Mouse (Mus musculus): Measurements from ENCODE around the gene Ap1m1. TPM values are rescaled to one million over a fixed set of nuclear protein-coding genes. Genes with fewer than 3 reads are reported as not detected.

Ap1m1 gene
- total RNA-seq, 2 experiments from 2014 or later: 21.0 to 22.2 TPM

DNA sequence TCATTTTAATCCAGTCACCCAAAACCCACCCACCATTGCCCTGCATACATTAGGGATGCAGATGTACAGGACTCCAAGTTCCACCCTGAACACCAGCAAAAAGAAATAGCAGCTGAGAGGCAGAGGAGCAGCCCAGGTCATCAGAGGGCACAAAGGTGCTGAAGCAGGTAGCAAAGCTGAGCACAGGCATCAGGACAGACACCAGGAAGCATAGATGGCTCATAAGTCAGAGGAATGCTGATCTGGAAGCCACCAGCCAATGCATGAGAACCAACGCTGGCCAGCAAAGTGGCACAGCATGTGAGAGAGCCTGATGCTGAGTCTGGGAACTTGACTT, 18.1 kb downstream of the Ap1m1 start:
- no peak for DNase-seq

DNA sequence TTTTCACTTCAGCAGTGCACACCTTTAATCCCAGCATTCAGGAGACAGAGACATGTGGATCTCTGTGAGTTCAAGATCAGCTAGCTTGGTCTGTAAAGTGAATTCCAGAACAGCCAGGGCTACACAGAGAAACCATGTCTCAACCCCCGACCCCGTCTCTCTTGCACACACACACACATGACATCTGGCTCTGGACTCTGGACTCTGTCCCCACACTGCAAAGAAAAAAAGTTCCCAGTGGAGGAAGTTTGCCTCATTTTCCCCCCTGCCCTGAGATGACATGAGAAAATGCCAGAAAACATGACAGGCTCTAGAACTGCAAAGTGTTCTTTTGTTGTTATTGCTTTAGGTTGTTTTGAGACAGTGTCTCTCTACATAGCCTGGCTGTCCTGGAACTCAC, 20.0 kb downstream of the Ap1m1 start:
- DNase-seq: no peak

DNA sequence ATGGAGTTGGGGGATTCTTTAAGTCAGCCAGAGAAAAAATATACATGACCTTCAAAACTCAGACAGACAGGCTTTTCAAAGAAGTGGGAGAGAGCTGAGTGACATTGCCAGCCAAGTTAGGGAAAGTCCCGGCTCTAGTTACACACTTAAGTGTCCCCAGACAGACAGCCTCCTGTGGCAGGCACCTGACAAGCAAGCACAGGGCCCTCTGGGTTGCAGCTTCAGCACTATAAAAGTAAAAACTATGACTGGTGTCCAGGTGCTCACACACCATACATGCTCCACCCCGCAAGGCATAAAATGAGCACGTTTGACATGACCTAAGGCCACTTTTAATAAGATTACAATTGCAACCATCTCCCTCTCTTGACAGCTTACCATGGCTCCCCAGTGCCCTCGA, 20.8 kb downstream of the Ap1m1 start:
- no peak for DNase-seq

DNA sequence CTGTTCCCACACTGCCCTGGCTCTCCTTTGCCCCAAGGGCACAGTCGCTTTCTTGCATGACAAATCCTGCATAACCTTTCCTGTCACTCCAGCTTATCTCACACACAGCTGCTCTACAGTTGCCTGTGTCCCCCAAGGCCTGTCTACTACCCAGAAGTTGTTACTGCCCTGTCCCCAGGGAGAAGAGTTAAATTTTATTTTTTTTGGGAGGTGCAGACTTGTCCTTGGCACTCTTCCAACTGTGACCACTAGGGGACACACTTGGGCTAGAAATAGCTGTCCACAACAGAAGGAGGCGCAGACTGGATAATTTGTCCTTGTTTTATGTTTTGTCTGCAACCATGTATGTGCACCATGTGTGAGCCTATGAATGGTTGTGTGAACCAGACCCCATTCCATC, 21.2 kb downstream of the Ap1m1 start:
- peak; percentile 39 for DNase-seq

DNA sequence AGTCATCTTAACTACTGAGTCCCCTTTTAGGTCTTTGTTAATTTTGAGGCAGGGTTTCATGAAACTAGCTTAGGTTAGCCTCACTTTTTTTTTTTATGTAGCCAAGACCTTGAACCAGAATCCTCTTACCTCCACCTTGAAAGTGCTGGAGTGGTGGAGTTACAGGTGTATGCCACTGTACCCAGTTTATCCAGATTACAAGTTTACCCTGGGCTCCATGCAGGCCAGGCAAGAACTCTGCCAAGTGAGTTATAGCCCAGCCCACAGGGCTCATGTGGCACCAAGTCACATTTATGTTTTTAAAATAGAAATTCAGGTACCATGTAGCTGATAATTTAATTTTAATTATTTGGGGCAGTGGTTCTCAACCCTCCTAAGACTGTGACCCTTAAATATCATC, 21.6 kb downstream of the Ap1m1 start:
- DNase-seq: no peak

DNA sequence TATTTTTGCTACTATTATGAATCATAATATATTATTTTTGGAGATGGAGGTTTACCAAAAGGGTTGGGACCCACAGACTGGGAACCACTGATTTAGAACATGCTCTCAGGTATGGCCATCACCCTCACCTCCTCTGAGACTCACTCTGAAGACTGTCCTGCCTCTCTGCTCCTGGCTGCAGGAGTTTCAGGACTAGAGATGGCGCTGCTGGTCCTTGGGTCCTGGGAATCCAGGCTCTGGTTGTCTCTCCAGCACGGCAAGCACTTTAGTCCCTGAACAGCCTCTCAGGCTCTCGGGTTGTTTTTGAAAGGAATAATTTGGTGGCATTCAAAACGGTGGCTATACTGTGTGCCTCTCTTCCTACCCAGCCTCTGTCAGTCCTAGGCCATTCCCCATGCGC, 22.1 kb downstream of the Ap1m1 start:
- DNase-seq: no peak

DNA sequence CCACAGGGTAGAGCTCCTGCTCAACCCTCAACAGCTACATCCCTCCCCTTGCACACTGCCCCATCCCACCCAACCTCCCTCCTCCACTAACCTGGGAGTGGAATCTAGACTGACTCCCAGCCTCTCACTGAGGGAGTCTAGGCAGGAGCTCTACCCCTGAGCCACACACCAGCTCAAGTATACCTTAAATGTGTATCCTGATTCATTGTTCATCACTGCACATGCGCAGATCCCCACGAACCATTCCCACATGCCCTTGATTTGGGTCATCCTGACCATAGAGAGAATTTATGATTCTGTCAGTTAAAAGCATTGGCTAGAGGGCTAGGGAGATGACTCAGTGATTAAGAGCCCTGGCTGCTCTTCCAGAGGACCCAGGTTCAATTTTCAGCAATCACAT, 22.9 kb downstream of the Ap1m1 start:
- no peak for DNase-seq

DNA sequence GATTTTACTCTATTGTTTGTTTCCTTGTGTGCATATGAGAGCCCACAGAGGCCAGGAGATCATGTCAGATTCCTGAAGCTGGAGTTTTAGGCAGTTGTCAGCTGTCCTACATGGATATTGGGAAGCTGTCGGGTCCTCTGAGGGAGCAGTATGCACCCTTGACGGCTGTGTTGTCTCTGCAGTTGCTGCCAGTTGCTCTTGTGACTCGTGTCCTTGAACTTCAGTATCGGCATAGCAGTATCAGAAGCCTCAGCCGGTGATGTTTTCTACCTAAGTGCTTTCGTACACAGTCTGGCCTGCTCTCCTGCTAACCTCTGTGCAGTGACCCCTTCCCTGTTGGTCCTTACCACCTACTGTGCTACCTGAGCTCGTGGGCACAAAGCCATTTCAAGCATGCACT, 23.6 kb downstream of the Ap1m1 start:
- no peak for DNase-seq

DNA sequence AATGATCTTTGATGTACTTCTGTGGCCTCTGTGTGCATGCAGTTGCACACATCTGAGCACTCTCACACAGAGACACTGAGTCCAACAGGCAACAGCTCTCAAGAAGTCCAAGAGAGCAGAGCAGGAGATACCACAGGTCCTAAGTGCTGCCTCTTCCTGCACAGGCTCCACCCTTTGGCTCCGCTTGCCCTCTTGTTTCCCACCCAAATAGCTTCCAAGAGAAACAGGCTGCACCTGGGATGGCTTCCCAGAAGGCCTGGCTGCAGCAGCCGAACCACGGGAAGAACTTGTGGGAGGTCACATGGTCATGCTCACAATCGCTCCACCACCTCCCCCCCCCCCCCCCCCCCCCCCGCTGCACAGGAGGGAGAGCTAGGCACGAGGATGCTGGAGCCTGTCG, 25.5 kb downstream of the Ap1m1 start:
- DNase-seq: peak; percentile 74

DNA sequence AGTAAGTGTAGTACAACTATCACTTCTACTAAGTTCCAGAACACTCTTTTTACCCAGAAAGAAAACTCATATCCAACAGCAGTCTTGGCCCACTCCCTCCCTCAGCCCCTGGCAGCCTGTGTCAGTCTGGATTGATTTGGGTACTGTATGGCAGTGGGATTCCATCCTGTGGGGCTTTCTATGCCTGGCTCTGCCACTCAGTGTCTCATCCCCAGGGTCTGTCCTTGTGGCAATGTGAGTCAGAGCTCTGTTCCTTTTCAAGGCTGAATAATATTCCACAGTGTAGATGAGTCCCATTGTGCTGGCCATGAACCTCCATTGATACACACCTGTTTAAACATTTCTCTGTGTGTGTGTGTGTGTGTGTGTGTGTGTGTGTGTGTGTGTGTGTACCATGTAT, 26.9 kb downstream of the Ap1m1 start:
- no peak for DNase-seq

DNA sequence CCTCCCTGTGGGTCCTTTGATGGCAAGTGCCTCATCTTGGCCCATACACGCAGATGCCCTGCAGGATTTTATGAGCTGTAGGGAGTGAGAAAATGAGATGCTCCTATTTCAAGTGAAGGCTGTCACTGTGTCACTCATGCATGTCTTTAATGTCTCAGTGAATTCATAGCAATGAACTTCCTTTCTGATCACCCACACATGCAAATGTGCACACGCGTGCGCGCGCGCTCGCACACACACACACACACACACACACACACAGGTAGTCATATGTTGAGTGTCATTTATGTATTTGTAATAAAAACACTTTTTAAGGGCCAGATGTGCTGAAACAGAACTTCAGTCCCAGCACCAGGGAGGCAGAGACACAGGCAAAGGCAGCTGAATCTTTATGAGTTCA, 27.3 kb downstream of the Ap1m1 start:
- DNase-seq: no peak

DNA sequence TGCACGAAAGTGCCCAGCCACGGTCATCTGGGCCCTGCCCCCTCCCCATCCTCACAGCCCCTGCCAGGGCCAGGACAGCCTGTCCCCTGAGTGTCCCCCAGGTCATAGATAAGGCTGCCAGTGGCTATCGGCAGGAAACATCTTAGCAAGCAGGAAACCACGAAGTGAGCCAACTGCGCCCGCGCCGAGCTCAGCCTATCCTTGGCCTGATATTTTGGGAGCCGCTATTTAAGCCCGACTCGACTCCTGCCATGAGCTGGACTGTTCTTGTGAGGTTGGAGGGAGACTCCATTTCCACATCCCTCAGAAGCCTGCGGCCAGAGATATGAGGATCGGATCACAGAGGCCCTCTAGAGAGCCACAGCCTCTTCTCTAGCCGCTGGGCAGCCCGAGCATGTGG, 28.5 kb downstream of the Ap1m1 start:
- peak; percentile 78 for DNase-seq

DNA sequence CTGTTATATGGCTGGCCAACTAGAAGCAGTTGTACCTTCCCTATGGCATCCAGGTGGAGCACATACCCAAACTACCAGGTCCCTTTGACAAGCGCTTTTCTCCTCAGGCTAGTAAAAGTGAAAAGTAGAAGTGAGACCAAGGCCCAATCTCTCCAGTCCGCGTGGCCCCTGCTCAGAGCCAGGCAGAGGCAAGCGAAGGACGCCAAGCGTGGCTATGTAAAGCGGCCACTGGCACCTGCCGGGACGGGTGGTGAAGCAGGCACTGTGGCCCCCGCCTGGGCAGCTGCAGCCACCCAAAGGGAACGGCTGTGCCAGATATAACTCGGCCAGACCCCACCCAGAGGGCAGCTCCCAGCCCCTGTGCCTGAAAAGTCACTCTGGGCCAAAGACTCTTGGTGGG, 30.8 kb downstream of the Ap1m1 start:
- DNase-seq: no peak

DNA sequence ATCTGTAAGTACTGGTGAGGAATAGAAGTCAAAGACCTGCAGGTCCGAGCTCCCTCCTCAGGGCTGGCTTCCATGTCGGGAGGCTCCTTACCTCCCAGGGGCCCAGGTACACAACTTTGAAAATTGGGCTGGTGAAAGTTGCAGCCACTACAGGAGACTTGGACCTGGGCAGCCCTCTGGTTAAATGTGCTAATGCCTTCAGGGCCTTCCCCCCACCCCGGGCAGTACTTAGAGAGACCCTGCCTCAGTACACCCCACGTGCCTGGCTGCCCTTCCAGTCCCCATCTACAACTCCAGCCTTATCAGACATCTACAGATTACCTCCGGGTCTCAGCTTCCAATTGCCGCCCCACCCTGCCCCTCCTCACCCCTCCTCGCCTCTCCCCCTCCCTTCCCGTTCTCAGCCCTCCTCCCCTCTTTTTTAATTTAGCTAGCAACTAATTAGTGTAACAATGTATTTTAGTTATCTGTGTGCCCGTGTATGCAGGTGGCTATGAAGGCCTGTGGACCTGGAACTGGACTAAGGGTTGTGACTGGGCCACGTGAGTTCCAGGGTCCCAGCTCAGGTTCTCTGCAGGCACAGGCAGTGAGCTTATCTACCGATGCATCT, 31.3 kb downstream of the Ap1m1 start:
- DNase-seq: no peak

DNA sequence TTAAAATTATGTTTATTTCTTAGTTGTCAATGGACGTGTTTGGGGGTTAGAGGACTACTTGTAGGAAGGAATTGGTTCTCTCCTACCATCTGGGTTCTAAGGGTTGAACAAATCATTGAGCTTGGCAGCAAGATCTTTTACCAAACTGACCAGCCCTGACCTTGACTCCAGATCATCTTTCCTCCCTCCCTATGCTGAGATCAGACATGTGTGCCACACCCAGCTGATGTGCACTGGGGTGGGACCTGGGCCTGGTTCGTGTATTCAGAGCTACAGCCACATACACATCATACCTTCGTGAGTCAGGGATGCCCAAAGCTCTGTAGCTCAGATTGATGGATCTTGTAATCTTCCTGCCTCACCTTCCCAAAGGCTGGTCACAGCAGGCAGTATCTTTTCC, 31.9 kb downstream of the Ap1m1 start:
- DNase-seq: no peak

DNA sequence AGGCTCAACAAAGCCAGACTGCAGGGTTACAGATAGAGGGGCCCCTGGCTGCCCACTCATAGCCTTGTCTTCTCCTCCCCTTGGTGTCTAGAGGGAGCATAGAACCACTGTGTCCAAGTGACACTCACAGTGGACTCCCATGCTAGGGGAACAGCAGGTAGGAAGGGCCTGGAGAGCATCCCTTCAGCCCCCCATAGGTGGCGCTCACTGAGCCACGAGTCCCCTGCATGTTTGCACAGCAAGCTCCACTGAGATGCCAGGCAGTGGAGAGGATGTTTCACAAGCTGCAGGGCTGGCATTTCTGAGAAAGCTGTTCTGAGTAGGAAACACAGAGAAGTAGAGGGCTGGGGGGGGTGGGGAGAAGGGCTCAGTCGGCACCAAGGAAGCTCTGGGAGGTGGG, 32.5 kb downstream of the Ap1m1 start:
- peak; percentile 51 for DNase-seq

DNA sequence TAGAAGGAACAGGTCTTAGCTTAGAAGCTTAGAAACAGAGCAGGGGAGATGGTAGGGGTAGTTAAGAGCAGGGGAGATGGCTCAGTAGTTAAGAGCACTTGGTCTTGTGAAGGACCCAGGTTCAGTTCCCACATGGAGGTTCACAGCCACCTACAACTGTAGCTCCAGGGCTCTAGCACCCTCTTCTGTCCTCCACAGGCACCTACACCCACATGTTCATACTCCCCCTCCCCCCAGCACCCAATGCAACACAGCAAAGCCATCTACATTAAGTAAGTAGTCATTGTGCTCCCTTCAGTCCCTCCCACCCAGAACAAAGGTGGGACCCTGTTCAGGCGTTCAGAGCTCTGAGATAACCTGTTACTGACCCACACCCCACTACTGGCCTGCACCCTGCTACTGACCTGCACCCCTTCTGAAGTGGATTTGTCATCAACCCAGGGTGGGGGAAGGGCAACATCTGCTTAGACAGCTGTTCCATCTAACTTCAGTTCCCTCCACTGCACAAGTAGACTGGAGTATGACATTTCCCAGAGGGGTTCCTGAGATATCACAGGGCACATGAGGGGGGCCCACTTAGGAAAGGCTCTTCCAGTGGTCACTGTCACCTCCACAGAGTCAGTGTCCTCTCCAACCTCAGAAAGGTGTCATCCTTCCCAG, 33.4 kb downstream of the Ap1m1 start:
- DNase-seq: no peak

DNA sequence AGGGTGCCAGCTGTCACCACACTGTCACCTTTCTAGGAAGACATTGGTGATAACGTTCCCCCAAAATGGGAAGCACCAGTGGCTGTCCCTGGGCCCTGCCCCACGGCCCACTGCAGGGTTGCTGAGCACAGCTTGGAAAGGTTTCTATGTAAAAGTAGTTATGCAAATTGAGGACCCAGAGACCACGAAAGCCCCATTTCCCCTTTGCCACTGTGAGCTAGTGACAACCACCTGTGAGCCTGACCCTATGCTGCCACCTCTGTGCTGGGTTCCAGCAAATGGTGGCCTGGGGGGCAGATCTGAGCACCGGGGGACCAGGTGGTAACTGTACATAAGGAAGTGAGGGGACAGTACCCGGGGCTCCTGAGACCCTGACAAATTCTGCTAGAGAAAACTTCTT, 34.0 kb downstream of the Ap1m1 start:
- no peak for DNase-seq

DNA sequence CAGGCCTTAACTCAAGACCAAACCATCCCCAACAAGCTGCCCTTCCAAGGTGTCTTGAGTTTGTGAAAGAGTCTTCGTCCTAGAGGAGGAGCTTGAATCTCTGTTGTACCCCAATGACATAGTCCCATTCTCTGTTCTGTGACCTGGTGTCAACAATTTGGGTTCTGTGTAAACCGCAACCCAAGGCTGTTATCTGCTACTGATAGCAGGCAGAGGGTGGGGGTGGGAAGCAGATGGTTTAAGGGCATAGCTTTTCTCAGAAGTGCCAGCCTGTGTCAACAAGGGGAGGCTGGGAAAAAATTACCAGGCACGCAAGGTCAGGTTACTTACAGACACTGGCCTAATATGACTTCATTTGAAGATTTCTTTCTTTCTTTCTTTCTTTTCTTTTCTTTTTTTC, 37.4 kb downstream of the Ap1m1 start:
- DNase-seq: no peak

DNA sequence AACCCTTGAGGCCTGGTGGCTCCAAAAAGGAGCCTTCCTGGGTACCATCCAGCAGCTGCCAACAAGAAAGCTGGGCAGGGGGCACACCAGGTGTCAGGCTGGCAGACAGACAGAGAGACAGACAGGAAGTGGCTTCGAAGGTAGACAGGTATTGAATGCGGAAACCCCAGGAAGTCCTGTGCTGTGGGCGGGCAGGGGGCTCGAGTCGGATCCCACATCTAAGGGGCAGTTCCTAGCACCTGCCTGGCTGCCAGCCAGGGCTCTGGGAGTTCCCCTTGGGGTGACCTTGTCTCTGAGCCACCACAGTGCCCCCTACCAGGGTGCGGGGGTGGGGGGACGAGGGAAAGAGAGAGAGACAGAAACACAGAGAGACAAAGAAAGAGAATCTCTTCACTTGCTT, 39.3 kb downstream of the Ap1m1 start:
- peak; percentile 35 for DNase-seq

DNA sequence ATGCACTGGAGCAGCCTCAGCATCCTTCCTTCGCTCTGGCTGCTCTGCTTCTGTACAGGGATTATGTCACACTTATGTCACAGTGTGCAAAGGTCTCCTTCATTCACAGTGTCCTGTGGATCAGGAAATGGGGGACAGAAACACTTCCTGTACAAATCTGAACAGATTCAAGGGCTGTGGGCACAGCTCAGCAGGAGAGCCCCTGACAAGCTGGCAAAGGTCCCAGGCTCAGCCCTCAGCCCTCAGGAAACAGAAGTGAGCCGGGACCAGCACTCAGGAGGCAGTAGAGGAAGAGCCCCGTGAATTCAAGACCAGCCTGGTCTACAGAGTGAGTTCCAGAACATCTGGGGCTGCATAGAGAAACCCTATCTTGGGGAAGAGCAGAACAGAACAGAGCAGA, 41.8 kb downstream of the Ap1m1 start:
- no peak for DNase-seq

DNA sequence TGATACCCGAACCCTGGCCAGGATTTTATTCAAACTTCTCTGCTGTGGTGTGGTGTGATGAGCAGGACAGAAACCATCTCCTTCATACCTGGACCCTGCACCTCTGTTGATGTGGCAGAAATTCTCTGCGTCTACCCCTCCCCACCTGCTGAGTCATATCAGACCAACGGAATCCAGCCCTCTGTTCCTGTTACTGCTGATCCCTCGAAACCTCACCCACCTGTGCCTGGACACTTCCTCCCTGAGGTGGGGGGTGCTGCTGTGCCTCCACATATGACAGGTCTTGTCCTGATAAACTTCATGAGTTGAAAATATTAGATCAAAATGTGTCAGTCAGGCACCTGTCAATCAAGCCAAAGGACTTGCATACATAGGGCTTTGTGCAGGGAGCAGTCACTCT, 45.5 kb downstream of the Ap1m1 start:
- DNase-seq: no peak

DNA sequence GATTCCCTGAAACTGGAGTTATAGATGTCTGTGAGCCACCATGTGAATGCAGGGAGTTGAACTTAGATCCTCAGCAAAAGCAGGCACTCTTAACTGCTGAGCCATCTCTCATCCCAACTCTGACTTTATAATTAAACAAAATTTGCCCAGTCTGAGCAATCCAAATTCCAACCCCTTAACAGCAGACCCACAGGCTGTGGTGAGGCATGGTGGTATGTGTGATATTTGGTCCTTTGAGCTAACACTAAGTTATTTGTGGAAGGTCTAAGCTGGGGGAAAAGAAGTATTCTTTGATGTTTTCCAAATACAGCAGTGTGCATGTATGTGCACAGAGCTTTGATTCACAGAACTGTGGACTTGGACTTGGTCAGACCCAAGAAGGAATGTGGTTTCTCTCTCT, 49.2 kb downstream of the Ap1m1 start:
- no peak for DNase-seq

DNA sequence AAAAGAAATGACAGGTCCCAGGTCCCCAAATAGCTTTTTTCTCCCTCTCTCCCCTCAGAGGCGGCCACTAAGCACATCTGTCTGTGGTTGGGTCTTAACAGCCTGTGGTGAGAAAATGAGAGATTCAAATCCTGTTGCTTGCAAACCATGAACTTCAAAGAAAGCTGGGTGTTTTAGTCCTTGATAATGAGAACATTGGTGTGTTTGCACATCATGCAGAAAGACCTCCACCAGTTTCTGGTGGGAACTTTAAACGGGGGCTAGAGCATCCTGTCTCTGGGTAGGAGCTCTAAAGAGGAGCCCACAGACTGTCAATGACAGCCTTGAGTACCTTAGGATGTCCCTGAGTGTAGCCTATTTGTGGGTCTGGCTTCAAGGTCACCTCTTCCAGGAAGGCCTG, 51.3 kb downstream of the Ap1m1 start:
- no peak for DNase-seq

DNA sequence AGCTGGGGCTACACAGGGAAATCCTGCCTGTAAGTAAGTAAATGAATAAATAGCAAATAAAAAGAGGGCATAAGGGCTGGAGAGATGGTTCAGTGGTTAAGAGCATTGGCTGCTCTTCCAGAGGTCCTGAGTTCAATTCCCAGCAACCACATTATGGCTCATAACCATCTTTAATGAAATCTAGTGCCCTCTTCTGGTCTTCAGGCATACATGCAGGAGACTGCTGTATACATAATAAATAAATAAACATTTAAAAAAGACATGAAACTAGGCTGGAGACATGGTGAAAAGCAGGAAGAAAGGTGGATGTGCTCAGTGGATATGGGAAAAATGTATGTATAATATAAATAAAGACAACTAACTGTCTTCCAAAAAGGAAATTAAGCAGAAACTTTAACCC, 53.5 kb downstream of the Ap1m1 start:
- no peak for DNase-seq
